Mouse (Mus musculus) testis, adult 2 months (tissue): Measurements from ENCODE around the gene Spsb1. TPM values are rescaled to one million over a fixed set of nuclear protein-coding genes. Genes with fewer than 3 reads are reported as not detected.
A peak's percentile ranks its signal among the peaks of the same experiment; 100 is the strongest.

Experiments used
- H3K27ac ChIP-seq: fragments of 200-500 bp; 2 replicates; pipeline ENCODE4 v1.5.1; 2012; ENCODE audit warnings: low read depth, low read length; ENCODE audit not compliant: control insufficient read depth, insufficient read depth
- H3K27me3 ChIP-seq: fragments of 200-500 bp; 2 replicates; pipeline ENCODE4 v1.6.1; 2012; ENCODE audit warnings: mild to moderate bottlenecking, low read length, moderate library complexity; ENCODE audit not compliant: control insufficient read depth, insufficient read depth
- H3K36me3 ChIP-seq: fragments of 200-500 bp; 2 replicates; pipeline ENCODE4 v1.6.1; 2012; ENCODE audit warnings: mild to moderate bottlenecking, low read length; ENCODE audit not compliant: control insufficient read depth, insufficient read depth
- H3K4me1 ChIP-seq: fragments of 200-500 bp; 2 replicates; pipeline ENCODE4 v1.6.1; 2012; ENCODE audit warnings: low read length; ENCODE audit not compliant: control insufficient read depth, insufficient read depth
- H3K4me3 ChIP-seq: fragments of 200-500 bp; 2 replicates; pipeline ENCODE4 v1.5.1; 2012; ENCODE audit warnings: low read depth, mild to moderate bottlenecking, low read length, moderate library complexity, mixed read lengths; ENCODE audit not compliant: control insufficient read depth
- CTCF ChIP-seq: fragments of 200-500 bp; IDR thresholded peaks from 2 replicates; pipeline ENCODE4 v1.5.1; 2012; ENCODE audit warnings: low read depth, mild to moderate bottlenecking, inconsistent platforms, low read length, moderate library complexity; ENCODE audit not compliant: control insufficient read depth, insufficient read depth, insufficient replicate concordance
- POLR2A ChIP-seq: fragments of 200-500 bp; IDR thresholded peaks from 2 replicates; pipeline ENCODE4 v1.6.1; 2012; ENCODE audit warnings: low read depth, mild to moderate bottlenecking, inconsistent platforms, low read length, moderate library complexity; ENCODE audit not compliant: control insufficient read depth
- polyA plus RNA-seq: library from polyadenylated mRNA; depleted of rRNA; stranded (reverse); fragments of >200 nt; gene quantifications from 2 replicates; pipeline ENCODE4 v1.2.3, GENCODE M21; 2012

Gene Spsb1
- polyA plus RNA-seq, 1 experiment = 71.5 TPM

- Histone ChIP-seq H3K4me3 (no peak overlapping the region), H3K36me3 (no peaks in the 10 kb centered on the region), H3K27ac (no peak overlapping the region), H3K4me1 (peaks cover 3% of the 10 kb centered on the region), H3K27me3 (no peaks in the 10 kb centered on the region)
- no peak for TF ChIP-seq CTCF
- TF ChIP-seq POLR2A = no peak
Observed at GRCm38 (mm10) chr4:149982154-149982553, 27.3 kb upstream of the Spsb1 start.

GRCm38 (mm10) chr4:149979819-149980308 is 25.0 kb upstream of the Spsb1 start:
- no peak overlapping the region for H3K27ac ChIP-seq
- no peak overlapping the region for H3K4me3 ChIP-seq
- H3K27me3 ChIP-seq = no peaks in the 10 kb centered on the region
- peaks cover 7% of the 10 kb centered on the region for H3K4me1 ChIP-seq
- no peaks in the 10 kb centered on the region for H3K36me3 ChIP-seq
- peak; percentile 95 for TF ChIP-seq CTCF
- TF ChIP-seq POLR2A = no peak; the same call in 1 of the 2 replicates

DNA sequence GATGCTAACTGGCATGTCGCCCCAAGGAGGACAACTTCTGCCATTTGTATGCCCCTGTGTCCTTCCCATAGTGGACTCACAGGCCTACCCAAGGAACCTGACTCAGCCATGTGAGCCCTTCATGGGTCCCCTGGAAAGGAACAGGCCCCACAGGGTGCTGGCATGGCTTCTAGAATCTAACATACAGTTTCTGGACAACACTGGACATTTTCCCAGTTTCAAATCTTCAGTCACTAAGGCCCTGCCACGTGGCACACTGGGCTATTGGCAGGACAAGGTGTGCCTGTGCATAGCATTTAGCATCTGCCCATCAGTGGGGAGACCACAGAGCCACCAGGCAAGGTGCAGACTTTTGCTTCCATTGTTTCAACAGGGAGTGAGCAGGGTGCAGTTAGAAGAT is 24.0 kb upstream of the Spsb1 start:
- H3K36me3 ChIP-seq = no peaks in the 10 kb centered on the region
- no peak overlapping the region for H3K4me3 ChIP-seq
- TF ChIP-seq POLR2A = no peak
- no peak for TF ChIP-seq CTCF
- H3K27me3 ChIP-seq = no peaks in the 10 kb centered on the region
- peaks cover 4% of the 10 kb centered on the region for H3K4me1 ChIP-seq
- H3K27ac ChIP-seq = no peak overlapping the region

- no peaks in the 10 kb centered on the region for H3K36me3 ChIP-seq
- no peak overlapping the region for H3K4me3 ChIP-seq
- TF ChIP-seq CTCF = no peak
- TF ChIP-seq POLR2A = 0 out of 2 replicates have a peak, but pooled peaks have one; percentile 4
- H3K4me1 ChIP-seq = peaks cover 4% of the 10 kb centered on the region
- no peaks in the 10 kb centered on the region for H3K27me3 ChIP-seq
- no peak overlapping the region; the same call in 1 of the 2 replicates for H3K27ac ChIP-seq
Observed at GRCm38 (mm10) chr4:149977801-149978544, 23.1 kb upstream of the Spsb1 start.

GRCm38 (mm10) chr4:149977181-149977580 is 22.3 kb upstream of the Spsb1 start:
- Histone ChIP-seq H3K27me3 (no peaks in the 10 kb centered on the region), H3K27ac (0 out of 2 replicates have a peak overlapping the region, but pooled peaks have one; percentile 3), H3K4me1 (peaks cover 4% of the 10 kb centered on the region), H3K4me3 (no peak overlapping the region), H3K36me3 (no peaks in the 10 kb centered on the region)
- TF ChIP-seq CTCF = no peak
- no peak for TF ChIP-seq POLR2A

DNA sequence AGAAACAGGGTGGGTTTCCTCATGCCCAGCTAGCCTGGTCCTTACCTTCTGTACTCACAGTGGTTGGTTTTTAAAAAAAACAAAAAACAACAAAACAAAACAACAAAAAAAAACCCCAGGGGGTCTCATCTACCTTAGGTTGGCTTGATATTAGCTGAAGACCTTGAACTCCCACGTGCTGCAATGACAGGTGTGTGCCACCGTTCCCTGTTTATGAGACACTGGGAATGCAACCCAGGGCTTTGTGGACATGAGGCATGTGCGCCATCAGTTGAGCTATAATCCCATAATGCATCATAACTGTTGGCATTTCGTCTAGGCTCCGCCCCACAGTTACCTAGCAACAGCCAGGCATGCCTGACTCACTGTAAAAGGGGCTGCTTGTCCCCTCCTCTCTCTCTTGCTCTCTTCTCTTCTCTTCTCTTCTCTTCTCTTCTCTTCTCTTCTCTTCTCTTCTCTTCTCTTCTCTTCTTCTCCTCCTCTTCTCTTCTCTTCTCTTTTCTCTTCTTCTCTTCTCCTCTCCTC is 20.9 kb upstream of the Spsb1 start:
- TF ChIP-seq CTCF (no peak), POLR2A (peak; percentile 43; the same call in 1 of the 2 replicates)
- no peak overlapping the region for H3K27ac ChIP-seq
- H3K4me1 ChIP-seq = peaks cover 4% of the 10 kb centered on the region
- H3K36me3 ChIP-seq = no peaks in the 10 kb centered on the region
- peak overlapping the region; percentile 82 for H3K4me3 ChIP-seq
- no peaks in the 10 kb centered on the region for H3K27me3 ChIP-seq

GRCm38 (mm10) chr4:149975291-149975690 is 20.4 kb upstream of the Spsb1 start:
- H3K27me3 ChIP-seq = no peaks in the 10 kb centered on the region
- H3K27ac ChIP-seq = no peak overlapping the region
- H3K4me3 ChIP-seq = peak overlapping the region; percentile 82
- H3K4me1 ChIP-seq = peaks cover 4% of the 10 kb centered on the region
- H3K36me3 ChIP-seq = no peaks in the 10 kb centered on the region
- no peak for TF ChIP-seq POLR2A
- TF ChIP-seq CTCF = no peak

GRCm38 (mm10) chr4:149971393-149971792 is 16.6 kb upstream of the Spsb1 start:
- Histone ChIP-seq H3K27ac (no peak overlapping the region), H3K36me3 (no peaks in the 10 kb centered on the region), H3K4me3 (no peak overlapping the region), H3K4me1 (peaks cover 13% of the 10 kb centered on the region), H3K27me3 (no peaks in the 10 kb centered on the region)
- TF ChIP-seq POLR2A (no peak), CTCF (no peak)
